Mouse (Mus musculus) c-Kit-positive CD71-positive TER-119-positive erythroid progenitor cells, embryonic 14.5 days (primary cell): ENCODE measurements around the gene Kcnk16.
"Not testable (repeated sequence)": the region's sequence is repeated elsewhere in the genome, so short reads cannot be mapped to it uniquely, and the experiment has no call there.

Experiments
- DNase-seq: peaks from one replicate; pipeline ENCODE4 v3.0.0-alpha.2; 2013; ENCODE audit warnings: low spot score

The Kcnk16 gene

DNA sequence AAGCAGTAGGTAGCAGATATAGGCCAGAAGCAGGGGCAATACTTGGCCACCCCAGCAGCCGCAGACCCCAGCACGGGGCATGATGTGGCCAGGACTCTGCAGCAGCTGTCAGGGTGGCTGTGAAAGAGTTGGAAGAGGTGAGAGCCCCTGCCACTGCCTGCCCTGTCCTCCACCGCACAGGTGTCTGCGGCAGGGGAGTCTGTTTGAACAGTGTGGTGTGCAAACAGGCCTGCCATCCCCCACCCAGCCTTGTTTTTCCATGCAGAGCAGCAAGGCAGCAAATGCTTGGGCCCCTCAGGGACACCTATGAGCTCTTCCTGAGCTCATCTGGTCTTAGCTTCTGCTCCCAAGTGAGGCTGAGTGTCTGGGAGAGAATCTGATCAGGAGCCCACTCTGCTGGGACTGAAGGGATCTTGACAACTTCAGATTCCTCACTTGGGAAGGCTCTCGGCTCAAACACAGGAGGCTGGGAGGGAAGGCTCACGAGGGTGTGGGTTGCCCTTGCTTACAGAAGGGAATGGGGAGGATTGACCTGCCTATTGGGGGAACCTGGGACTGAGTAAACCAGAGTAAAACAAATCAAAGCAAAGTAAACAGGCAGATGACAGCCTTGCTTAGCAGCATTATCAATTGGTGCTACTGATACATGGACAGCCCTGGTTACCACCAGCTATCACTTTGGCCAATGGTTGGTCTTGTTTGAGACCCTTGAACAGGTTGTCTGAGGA, at the start of gene Kcnk16:
Gene Kcnk16 (minus strand): TSS at position 118 of the 728 bp plus-strand sequence.
- no peak for DNase-seq

GRCm38 (mm10) chr14:20315137-20315536, 46.1 kb upstream of the Kcnk16 start:
- no peak for DNase-seq

DNA sequence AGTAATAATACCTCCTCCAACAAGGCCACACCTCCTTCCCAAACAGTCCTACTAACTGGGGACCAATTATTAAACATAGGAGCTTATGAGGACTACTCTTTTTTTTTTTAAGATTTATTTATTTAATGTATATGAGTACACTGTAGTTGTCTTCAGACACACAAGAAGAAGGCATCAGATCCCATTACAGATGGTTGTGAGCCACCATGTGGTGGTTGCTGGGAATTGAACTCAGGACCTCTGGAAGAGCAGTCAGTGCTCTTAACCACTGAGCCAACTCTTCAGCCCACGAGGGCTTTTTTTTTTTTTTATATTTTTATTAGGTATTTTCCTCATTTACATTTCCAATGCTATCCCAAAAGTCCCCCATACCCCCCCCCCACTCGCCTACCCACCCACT, 36.1 kb upstream of the Kcnk16 start:
- not testable (repeated sequence) for DNase-seq

DNA sequence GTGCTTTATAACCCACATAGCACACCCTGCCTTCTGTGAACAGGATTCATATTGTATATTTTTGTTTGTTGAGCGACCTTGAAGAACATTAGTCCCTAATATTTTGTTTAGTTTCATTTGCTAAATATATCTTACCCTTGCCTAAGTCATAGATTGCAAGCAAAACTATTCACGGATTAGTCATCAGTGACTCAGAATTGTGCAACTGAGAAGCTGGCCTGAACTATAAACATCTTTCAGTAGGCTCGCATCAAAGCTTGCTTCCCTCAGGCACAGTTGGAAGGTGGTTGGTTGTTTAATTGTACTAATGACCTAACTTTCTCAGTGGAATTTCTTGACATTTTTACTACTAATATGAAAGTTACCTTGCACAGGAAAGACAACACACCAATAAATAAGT, 29.1 kb upstream of the Kcnk16 start:
- DNase-seq: no peak

DNA sequence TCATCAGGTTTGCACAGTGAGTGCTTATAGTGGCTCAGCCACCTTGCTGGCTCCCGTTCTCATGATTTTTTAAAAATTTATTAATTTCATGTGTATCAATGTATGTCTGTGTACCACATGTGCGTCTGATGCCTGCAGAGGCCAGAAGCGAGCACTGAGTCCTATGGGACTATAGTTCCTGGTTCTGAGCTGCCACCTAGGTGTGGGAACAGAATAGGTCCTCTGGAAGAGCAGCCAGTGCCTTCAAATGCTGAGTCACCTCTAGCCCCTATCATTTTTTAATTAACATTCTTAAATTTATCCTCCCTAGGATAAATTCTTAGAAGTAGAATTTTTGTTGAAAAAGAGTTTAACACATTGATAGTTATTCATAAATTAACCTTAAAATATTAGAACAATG, 28.6 kb upstream of the Kcnk16 start:
- no peak for DNase-seq

DNA sequence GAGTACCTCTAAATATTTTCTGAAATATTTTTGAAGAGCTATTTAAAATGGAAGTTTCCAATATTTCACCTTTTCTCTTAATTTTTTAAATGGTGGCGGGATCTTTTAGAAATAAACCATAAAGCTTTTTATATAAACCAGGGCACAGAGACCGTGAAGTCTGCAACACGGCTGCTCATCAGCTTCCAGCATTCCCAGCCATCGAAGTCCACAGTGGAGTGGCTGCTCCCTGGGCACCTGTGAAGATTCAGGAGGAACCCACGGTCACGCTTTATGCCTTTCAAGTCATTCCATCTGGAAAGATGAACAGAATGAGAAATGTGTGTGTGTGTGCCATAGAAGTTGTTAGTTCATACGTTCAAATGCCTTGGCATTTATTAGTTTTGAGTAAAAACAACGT, 25.9 kb upstream of the Kcnk16 start:
- no peak for DNase-seq

GRCm38 (mm10) chr14:20294117-20294892, 25.3 kb upstream of the Kcnk16 start, which contains the start of gene Nudt13:
Gene Nudt13, plus strand, starts transcription at chr14:20294697.
- DNase-seq: peak; percentile 91

- DNase-seq: no peak
Measured at GRCm38 (mm10) chr14:20291391-20291790, 22.4 kb upstream of the Kcnk16 start.

GRCm38 (mm10) chr14:20268421-20268820, 578 bp downstream of the Kcnk16 start:
- no peak for DNase-seq

- no peak for DNase-seq
Measured at GRCm38 (mm10) chr14:20262346-20262745, 6.7 kb downstream of the Kcnk16 start.

GRCm38 (mm10) chr14:20258185-20259113, 10.6 kb downstream of the Kcnk16 start:
- DNase-seq: peak; percentile 62

DNA sequence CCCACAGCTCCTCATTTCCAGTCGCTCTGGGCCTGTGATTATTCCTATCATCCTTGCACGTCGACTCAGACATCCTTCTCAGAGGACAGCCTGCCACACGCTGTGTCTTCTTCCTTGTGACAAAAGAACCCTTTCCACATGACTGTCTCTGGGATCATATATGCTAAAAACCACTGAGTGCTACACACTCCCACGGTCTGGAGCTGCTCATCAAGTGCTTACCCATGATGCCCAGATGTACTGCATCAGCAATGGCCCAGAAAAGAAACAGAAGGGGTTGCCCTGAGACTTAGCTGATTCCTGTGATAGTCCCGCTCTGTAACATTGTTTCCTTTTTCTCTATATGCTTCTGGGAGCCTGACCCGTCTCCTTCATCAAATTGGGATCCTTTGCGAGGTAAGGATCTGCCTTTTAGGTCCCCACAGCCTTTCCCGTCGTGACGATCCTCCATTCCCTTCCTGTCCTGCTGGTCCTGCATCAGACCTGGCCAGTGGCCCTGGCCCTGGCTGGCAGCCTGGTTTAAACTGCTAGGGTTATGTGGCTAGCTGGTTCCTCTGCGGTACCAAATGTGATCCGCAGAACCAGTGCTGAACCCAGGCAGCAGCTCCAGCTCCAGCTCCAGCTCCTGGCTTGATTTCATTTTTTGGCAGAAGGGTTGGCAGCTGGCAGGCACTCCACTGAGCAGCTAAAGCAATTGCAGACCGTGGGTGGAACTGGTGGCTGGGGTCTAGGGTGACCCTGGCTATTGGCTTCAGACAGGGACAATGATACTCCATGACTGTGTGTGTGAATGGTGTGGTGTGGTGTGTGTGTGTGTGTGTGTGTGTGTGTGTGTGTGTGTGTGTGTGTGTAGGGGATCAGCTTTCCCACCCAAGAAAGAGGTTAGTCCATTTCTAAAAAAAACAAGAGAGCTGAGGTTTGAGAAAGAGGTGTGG, 18.5 kb downstream of the Kcnk16 start:
- no peak for DNase-seq

DNA sequence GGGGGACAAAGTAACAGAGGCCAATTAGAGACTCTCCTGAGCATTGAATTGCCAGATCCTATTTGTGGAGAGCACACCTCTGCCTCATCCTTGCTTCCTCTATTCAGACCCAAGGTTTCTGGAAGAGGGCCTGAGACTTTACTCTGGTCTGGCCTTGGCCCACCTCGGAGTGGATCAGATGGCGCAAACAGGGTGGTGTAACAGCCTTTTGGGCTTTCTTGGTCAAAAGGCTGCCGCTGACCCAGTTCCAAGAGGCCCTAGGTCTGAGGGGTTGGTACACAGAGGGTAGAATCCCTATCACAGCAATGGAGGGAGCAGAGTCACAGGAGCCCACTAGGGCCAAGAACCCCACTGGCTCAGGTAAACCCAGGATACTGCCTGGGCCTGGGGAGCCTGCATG, 21.0 kb downstream of the Kcnk16 start:
- no peak for DNase-seq

GRCm38 (mm10) chr14:20246811-20247266, 22.2 kb downstream of the Kcnk16 start:
- DNase-seq: no peak

- DNase-seq: no peak
Measured at GRCm38 (mm10) chr14:20245861-20246260, 23.1 kb downstream of the Kcnk16 start.

GRCm38 (mm10) chr14:20245318-20245717, 23.7 kb downstream of the Kcnk16 start:
- no peak for DNase-seq

DNA sequence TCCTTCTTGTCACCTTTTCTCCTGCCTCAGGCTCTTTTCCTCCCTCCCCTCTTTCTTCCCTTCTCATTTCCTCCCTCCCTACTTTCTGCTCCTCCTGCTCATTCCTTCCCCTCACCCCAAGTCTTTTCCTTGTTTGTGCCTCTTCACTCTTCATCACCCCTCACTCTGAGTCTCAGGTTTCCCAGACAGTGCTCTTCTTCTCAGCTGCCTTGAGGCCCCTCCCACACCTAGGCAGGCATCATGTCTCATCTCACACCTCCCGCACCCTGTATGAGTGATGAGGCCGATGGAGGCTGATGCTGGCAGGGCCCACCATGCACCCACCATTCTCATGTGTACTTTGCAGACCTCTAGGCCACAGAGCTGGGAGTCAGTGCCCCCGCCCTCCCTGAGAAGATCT, 25.8 kb downstream of the Kcnk16 start:
- DNase-seq: no peak

DNA sequence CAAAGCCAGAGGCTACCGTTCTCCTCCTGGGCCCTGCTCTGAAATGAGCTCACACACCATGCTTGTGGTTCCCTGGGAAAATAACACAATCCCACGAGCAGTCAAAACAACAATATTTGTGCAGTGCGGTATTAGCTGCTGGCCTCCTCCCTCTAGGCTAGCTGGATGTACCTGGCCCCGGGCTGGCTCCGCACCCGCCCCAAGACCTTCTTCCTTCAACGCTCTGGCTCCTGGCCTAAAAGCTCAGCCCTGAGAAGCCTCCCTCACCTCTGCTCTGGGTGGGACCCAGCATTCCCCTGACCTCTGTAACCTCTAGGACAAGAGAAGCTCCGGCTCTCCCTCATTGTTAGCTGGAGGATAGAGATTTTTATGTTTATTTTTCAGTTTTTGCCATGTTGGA, 26.5 kb downstream of the Kcnk16 start:
- DNase-seq: no peak

- DNase-seq: no peak
Measured at GRCm38 (mm10) chr14:20234403-20234802, 34.6 kb downstream of the Kcnk16 start.

DNA sequence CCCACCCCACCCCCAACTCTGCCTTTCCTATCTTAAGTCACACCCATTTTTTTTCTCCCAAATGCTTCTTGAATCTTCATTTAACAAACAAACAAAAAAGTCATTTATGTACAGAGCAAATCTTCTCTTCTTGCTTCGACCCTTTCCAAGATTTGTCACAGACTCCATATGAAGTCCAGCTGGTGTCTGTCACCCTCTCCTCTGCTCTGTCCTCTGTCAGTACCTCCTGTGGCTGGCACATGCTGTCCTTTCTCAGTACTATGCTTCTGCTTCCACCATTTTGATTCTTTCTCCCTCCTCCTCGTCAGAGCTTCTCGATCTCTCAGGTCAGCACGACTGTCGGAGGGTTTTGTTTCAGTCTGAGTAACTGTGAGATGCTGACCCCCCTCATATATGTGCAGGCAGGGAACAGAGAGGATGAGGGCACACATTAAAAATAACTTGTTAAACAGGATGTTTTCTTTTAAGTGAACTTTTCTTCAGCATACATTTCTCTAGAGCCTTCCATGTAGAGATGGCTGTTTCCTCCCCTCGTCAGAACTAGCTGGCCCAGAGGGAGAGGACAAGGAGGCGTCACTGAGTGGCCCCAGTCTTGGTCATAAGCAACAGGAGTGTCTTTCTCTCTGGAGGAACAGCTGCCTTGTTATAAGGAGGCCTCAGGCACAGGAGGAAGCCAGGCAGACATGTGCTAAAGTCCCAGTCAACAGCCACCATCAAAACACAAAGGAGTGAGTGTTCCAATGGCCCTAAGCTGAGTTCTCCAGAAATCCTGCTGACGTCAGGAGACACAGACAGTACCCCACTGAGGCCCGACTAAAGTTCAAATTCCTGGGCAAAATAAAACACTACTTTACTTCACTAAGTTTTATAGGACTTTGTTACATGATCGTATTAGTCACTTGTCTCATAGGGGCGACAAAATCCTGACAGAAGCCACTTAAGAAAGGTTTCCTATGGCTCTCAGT, 35.7 kb downstream of the Kcnk16 start:
- no peak for DNase-seq
